Mouse (Mus musculus): ENCODE results near the gene Psmb10.
"Not testable (repeated sequence)": the region's sequence is repeated elsewhere in the genome, so short reads cannot be mapped to it uniquely, and the experiment has no call there.

The Psmb10 gene

DNA sequence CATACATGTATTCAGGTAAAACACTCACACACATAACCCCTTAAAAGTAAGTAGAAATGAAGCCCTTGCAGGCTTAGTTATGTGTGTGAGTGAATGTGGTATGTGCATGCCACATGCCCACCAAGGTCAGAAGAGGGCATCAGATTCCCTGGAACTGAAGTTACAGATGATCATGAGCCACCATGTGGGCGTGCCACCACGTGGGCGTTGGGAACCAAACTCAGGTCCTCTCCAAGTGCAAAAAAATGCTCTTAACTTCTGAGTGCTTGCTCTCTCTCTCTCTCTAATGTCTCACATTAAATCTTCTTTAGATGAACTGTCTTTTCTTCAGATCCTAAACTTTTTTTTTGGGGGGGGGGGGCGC, at the start of gene Psmb10:
Psmb10 (minus strand) TSS at position 139 of the 364 bp plus-strand sequence.
- no peak for DNase-seq (ENCODE audit: low spot score)

DNA sequence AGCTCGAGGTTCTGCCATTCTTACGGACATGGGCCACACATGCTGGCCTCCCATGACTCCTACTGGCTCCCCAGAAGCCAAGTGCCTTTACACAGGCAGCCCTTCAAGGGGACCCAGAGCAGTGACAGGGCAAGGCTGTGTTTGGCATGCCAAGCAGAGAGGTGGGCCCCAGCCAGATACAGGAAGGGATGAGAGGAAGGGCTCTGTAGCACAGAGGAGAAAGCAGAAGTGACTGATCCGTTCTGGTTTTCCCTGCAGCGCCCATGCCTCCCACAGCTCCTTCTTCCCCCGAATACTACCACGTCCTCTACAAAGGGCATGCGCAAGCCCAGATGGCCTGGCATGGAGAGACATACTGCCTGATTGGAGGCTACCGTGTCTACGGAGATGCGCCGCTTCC, 45.2 kb upstream of the Psmb10 start:
- DNase-seq (ENCODE audit: low spot score): not testable (repeated sequence)

DNA sequence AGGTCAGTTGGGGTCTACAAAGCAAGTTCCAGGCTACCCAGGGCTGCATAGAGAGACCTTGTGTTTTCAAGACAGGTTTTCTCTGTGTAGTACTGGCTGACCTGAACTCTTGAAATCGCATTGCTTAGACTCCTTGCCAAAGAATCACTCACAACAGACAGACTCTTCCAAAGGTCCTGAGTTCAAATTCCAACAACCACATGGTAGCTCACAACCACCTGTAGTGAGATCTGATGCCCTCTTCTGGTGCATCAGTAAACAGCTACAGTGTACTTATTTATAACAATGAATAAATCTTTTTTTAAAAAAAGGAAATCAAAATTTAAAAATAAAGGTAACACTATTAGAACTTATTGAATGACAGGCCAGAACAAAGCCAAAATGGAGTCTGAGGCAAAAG, 42.9 kb upstream of the Psmb10 start:
- no peak for DNase-seq (ENCODE audit: low spot score)

DNA sequence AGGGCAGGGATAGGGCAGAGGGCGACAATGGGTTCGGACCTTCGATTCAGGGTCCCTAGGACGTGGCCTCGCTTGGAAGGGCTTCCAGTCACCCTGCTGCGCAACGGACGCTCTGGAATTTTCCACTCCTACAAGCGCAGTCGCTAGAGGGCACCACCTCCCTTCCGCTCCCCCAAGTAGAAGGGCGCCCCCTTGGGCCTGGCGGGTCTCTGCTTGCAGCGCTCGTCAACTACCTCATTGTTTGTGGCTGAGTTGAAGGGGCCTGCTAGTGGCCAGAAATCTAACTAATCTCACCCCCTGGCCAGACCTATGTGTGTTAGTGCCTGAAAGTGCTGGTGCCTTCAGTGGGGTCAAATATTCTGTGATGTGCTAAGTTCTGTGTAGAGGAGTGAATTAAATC, 41.1 kb upstream of the Psmb10 start, which contains the start of gene Dpep3:
Dpep3 (minus strand) TSS at position 105 of the 400 bp plus-strand sequence.
- no peak for DNase-seq (ENCODE audit: low spot score)

DNA sequence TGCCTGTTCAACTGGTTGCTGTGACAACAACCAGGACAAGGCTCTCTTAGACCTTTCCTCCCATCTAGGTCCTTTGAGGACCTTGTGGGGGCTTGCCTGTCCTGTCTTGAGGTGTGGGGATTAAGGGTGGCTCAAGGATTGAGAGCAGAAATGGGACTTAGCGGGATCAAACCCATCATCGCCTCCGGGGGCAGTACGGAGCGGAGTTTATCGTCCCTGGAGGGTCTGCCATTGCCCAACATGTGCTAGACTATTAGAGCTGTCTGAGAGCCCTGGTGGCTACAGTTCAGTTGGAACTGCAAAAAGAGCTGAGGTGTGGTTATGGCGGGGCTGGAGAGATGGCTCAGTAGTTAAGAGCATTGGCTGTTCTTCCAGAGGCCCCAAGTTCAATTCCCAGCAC, 37.1 kb upstream of the Psmb10 start:
- DNase-seq (ENCODE audit: low spot score): no peak

DNA sequence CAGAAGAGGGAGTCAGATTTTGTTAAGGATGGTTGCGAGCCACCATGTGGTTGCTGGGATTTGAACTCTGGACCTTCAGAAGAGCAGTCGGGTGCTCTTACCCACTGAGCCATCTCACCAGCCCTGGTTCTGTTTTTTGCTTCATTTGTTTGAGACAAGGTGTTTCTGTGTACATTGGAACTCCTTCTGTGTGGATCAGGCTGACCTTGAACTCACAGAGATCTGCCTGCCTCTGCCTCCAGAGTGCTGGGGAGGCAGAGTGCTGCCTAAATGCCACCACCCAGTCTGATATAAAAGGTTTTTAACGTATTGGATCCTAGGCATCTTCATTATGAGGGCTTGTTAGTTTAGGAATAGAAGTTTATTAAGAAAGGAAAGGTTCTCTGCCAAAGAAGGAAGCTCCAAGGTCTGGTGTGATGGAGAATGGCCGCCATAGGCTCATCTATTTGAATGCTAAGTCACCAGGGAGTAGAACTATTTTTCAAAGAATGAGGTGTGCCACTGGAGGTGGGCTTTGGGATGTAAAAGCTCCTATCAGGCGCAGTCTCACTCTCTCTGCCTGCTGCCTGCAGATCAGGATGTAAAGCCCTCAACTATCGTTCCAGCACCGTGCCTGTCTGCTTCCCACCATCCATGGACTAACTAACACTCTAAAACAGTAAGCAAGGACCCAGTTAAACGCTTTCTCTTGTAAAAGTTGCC, 32.9 kb upstream of the Psmb10 start:
- no peak for DNase-seq (ENCODE audit: low spot score)

DNA sequence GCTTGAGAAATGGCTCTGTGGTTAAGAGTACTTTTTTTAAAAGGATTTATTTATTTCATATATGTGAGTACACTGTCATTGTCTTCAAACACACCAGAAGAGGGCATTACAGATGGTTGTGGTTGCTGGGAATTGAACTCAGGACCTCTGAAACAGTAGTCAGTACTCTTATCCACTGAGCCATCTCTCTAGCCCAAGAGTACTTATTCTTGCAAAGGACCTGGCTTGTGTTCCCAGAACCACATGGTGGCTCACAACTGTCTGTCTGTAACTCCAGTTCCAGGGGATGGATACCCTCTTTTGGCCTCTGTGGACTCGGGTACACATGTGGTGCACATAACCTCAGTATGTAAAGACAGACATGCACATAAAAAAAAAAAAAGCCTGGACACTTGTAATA, 31.1 kb upstream of the Psmb10 start:
- DNase-seq (ENCODE audit: low spot score): no peak

DNA sequence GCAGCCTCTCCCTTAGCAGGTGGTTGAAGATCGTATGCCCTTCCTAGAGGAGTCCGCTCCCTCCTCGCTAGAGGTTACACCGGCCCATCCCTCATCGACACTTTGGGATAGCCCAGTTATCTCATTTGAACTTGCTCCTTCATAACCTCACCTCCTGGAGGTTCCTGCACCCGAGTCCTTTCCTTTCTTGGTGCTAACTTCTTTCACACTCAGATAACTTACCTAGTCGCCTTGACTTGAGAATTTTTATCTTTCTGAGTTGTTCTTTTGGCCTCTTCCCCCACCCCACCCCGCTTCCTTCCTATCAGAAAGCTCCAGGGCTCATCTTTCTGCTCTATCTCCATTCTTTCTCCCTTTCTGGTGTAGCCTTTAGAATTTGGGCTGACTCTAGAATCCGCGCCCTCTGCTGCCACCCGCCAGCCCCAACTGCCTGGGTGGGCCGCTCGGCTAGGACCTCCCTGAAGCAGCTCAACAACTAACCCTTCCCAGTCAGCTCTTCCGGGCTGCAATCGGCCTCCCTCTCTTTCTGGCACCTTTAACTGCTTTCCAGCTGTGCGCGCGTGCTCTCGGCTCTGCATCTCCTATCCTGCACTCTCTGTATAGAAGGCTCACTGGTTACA, 28.6 kb upstream of the Psmb10 start:
- no peak for DNase-seq (ENCODE audit: low spot score)

DNA sequence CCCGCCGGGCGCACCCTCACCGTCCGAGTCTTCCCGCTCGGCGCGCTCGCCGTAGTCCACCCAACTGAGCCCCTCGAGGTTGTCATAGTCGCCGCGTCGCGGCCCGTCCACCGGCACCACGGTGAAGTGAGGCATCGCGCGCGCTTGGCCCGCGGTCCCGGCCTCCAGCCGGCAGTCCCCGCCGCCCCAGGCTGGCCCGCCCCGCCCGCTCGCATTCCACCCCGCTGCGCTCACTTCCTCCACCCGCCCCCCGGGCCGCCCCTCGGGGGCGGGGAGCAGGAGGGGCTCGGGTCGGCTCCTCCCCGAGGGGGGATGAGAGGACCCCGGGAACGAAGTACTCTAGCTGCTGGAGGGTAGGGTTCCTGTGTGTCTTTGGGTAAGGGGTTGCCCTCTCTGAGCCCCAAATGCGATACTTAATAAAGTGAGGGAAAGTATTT, 27.7 kb upstream of the Psmb10 start, which contains the start of gene Slc12a4:
Slc12a4 (minus strand) TSS at position 193 of the 437 bp plus-strand sequence.
- peak; percentile 72 for DNase-seq (ENCODE audit: low spot score)

DNA sequence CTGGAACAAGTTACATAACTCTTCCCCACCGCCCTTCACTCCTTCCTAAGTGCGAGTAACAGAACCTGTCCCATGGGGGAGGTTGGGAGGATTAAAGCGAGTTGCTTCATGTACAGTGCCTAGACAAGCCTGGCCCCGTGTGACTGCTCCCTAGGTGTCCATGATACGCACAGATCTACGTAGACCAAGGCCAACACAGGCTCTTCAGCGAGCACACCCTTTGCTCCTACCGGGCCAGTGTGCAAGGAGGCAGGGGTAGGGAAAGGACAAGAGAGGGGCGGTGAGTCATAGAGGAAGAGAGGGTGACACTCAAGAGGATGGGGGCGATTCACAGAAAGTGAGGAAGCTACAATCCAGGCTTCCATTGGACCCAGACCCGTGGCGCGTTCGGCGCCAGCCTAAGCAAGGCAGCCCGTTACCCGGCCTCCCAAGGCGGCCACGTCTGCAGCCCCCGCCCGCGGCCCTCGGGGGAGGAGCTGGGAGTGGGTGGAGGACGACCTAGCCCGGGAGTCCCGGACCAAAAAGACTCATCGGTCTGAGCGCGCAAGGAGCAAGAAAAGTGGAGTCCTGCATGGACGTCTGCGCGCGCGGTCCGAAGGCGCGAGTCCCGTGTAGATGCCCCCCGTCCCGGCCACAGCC, 27.1 kb upstream of the Psmb10 start:
- DNase-seq (ENCODE audit: low spot score): peak; percentile 48

DNA sequence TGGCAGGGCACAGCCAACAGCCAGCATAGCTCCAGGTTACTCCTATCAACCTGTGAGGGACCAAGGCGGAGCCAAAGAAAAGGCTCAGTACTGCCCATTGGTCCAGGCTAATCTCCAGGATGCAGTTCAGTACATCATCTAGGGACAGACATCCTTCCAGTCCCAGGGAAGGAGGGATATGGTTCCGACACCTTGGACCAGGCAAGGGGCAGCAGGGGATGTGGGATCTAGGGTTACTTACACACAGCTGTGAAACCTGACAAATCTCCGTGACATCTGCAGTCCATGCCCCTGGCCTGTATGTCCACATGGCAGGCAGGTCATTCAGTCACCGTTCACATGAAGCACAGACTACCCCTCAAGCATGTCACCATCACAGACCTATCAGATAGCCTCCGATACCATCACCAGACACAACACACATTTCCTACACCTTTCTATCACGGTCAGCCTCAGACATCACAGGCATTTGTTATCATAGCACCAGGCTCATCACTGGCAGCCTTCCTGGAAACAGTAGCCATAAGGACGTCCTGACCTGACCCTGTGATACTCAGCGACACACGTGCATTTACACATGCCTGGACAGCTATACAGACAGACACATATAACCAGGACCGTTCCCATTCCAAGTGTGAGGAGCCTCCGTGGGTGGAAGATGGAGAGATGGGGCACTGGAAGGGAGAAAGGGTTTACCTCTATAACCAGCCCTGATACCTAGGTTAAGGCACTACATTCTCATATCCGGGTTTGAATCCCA, 26.4 kb upstream of the Psmb10 start:
- DNase-seq (ENCODE audit: low spot score): no peak

DNA sequence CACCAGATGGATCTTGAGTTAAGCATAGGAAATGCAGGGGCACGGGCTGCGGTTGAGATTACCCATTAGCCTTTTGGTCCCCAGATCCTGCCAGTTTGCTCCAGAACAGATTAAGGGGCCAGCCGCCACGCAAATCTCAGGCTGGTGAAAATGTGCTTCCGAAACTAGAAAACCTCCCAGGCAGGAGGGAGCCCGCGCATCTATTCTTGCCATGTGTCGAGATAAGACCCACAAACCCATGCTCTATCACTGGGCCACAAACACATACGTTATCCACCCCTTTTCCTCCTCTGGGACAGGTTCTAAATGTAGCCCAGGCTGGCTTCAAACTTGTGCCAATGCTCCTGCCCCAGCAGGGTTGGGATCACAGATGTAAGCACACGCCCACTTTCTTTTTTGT, 23.3 kb upstream of the Psmb10 start:
- DNase-seq (ENCODE audit: low spot score): no peak

DNA sequence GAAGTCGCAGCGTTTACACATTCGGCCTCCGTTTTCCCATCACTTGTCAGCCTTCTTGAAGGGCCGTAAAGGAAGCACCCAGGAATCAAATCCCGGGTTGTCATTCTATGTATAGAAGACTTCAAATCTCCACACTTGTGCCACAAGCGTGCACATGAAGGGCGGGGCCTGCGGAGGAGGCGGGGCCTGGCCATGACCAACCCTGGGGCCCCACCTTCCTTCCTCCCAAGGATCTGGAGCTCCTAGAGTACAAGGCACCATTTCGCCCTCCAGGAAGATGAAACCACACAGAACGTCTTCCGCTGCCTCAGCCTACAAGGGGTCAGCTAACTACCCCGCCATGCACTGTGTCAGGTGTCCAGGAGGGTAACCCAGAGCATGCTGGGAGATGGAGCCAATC, 22.9 kb upstream of the Psmb10 start:
- DNase-seq (ENCODE audit: low spot score): no peak

DNA sequence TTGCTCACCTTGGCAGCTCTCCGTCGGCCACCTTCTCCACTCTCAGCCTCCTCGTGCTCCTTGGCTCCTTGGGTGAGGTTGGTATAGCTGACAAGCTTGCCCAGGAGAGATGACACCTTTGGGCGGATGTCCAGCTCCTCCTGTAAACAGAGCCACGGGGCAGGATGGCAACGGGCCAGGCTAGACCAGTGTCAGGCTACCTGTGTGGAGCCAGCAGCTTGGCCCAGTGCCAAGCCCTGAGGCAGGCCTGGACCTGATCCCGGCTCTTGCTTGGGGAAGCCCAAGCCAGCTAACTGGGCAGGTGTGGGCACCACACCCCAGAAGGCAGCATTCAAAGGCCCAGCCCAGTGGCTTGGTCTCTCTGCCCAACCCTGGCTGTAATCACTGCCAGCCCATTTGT, 21.1 kb upstream of the Psmb10 start:
- peak; percentile 76 for DNase-seq (ENCODE audit: low spot score)

DNA sequence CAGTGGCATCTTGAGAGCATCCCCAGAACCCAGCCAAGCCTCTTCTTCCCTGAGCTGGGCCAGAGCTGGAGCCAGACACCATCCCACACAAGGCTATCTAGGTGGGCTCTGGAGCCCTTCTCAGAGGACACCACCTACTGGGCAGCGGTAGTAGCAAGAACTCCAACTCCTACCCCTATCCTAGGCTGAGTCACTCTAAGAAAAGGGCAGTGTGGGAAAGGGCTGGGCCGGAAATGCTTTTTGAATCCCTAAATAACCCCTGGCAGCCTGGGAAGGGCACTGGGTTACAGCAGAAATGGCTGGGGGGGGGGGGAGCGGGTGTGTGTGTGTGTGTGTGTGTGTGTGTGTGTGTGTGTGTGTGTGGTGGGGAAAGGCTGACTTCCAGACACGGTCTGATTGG, 19.6 kb upstream of the Psmb10 start:
- DNase-seq (ENCODE audit: low spot score): no peak

DNA sequence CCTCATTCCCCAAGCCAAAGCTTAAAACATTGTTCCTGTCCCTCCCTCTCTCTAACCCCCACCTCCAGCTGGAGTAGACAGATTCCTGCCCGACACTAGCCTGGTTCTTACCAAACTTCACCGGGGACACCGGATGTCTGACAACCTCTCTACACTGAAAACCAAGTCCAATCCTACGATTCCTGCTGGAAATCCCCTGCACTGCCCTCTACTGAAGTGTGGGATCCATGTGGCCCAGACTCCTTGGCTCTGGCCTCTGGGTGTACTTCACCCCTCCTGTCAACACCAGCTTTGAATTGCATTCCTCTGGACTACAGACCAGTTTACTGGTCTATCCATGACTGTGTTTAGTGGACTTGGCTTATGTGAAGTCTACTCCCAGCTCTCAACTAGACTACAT, 18.3 kb upstream of the Psmb10 start:
- no peak for DNase-seq (ENCODE audit: low spot score)

DNA sequence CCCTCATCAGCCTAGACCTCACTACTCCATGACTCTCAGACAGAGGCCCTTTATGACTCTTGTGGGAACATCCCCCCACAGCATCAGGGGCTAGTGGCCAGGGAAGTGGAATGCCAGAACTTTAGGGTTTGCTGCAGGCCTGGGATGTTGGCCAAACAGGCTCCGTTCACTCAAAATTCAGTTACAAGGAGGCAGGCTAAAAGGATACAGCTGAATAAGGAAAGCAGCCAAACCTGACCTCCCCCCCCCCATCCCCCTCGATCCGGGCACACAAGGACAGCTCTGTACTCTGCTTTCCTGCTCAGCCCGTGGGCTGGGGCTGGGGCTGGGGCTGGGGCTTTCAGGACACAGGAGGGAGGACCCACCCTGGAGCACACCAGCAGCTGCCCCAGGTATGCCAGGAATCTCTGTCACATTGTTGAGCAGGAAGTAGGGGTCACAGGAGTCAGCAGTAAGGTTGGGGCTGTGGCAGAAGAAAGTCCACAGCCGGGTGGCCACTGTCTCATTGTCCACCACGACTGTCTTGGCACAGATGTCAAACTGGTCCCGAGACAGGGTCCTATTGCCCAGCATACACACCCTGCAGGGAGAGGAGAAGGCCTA, 12.9 kb upstream of the Psmb10 start:
- no peak for DNase-seq (ENCODE audit: low spot score)

DNA sequence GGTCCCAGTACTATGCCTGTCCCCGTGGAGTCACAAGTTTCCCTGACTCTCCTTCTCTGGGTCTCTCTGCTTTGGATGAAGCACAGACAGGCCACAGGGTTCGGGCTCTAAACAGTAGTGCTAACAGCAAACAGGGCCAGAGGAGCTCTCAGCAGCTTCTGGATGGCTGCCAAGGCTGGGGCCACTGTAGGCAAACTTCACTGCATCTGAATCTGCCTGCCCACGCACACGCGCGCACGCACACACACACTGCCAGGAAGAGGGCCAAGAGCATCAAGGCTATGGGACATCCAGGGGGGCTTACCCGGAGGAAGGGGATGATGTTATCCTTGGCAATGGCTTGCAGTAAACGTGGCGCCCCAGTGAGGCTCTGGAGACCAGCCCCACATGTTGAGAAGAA, 11.1 kb upstream of the Psmb10 start:
- DNase-seq (ENCODE audit: low spot score): no peak

DNA sequence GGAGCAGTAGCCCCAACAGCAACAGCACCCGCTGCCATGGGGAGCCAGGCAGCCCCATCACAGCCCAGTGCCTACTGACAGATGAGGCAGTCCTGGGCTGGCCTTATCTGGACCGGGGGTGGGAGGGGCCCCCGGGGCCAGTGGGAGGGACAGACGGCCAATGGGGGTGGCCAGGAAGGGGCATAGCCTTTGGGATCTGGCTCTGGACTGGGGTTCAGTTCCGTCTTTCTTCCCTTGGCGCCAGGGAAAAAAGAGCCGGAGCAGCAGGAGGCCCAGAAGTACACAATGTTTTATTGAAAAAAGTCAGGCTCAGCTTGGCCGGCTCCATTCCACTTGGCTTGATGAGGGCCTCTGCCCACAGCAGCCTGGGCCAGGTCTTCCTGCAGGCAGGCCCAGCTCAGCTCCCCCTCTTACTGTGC, 5.1 kb upstream of the Psmb10 start, which contains the start of gene Lcat:
Lcat (minus strand) TSS at position 62 of the 419 bp plus-strand sequence.
- no peak for DNase-seq (ENCODE audit: low spot score)

DNA sequence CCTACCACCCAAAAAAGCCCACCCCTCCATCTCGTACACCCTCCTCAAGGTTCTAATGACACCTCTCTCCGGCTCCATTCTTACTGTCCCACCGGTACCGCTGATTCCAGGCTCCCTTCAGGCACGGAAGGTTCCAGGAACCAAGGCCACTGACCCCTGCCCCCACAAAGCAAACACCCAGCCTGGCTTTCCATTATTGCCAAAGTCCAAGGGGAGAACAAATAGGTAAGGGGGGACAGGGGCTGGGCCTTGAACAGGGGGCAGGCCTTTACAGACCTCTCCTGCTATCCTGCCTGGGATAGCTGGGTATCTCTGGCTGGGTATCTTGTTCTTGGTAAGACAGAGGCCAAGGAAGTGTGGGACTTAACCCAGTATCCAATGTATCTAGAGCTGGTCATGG, 4.3 kb upstream of the Psmb10 start:
- DNase-seq (ENCODE audit: low spot score): no peak

DNA sequence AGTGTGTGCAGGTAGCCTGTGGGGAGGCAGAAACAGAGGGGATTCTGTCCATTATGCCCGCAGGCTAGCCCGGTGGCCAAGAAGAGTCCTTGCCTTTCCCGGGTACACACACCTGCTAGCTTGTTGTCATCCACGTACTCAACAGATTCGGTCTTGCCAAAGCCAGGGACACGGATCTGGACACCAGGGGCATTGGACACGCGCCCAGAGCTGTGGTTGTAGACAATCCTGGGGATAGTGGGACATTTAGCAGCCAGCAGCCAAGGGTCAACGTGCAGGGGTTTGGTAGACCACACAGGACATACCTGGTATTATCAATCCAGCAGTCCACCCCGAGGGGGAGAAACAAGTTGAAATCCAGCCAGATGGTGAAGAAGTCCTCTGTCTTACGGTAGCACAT, 3.8 kb upstream of the Psmb10 start:
- DNase-seq (ENCODE audit: low spot score): no peak

Measured in urinary bladder, postnatal 25 days (tissue).